Mouse (Mus musculus): Measurements from ENCODE around the gene Pdzk1ip1. TPM values are rescaled to one million over a fixed set of nuclear protein-coding genes. Genes with fewer than 3 reads are reported as not detected.

Gene Pdzk1ip1
- total and polyA plus RNA-seq, 3 experiments: 0.14 TPM; not detected in 2

GRCm38 (mm10) chr4:115052343-115053005 is 36.0 kb upstream of the Pdzk1ip1 start:
- peaks cover 8% of the 10 kb centered on the region for H3K79me2 ChIP-seq (ENCODE audit: control insufficient read depth, insufficient read depth, low read length, poor library complexity)
- no peak overlapping the region for H3K27ac ChIP-seq (ENCODE audit: control insufficient read depth, low read depth, low read length)
- TF ChIP-seq TAL1 (IDR thresholded peaks at IDR 0.05; ENCODE audit: low read length) (no peak), NRF1 (IDR thresholded peaks at IDR 0.05; ENCODE audit: insufficient read depth, low read depth, low read length, poor library complexity, severe bottlenecking) (no peak), POLR2A (IDR thresholded peaks at IDR 0.05; ENCODE audit: control insufficient read depth in 1 of 2, insufficient read depth in 1 of 2, low read depth in 1 of 2, low read length in 2 of 2, poor library complexity in 1 of 2) (no peak), MAX (IDR thresholded peaks at IDR 0.05; ENCODE audit: low read length) (no peak), GATA1 (IDR thresholded peaks at IDR 0.05; ENCODE audit: low read depth, low read length) (no peak), CHD2 (IDR thresholded peaks at IDR 0.05; ENCODE audit: low read length) (no peak), NELFE (IDR thresholded peaks at IDR 0.05; ENCODE audit: low read depth, low read length) (no peak), ZMIZ1 (IDR thresholded peaks at IDR 0.05; ENCODE audit: low read depth, low read length) (no peak), ZC3H11A (IDR thresholded peaks at IDR 0.05; ENCODE audit: low read depth, low read length) (no peak), HCFC1 (IDR thresholded peaks at IDR 0.05; ENCODE audit: low read depth, low read length) (no peak), MYB (IDR thresholded peaks at IDR 0.05; ENCODE audit: low read depth, low read length) (no peak), TCF12 (IDR thresholded peaks at IDR 0.05; ENCODE audit: low read depth, low read length) (no peak), POLR2AphosphoS2 (IDR thresholded peaks at IDR 0.05; ENCODE audit: low read length) (no peak), CTCF (IDR thresholded peaks at IDR 0.05 in 2 of 3, conservative IDR thresholded peaks at IDR 0.05 in 1 of 3; ENCODE audit: control insufficient read depth in 1 of 3, insufficient read depth in 1 of 3, low read depth in 2 of 3, low read length in 3 of 3, poor library complexity in 1 of 3, severe bottlenecking in 1 of 3) (no peak), BHLHE40 (IDR thresholded peaks at IDR 0.05; ENCODE audit: borderline replicate concordance, low read depth, low read length) (no peak)
- no peaks in the 10 kb centered on the region for H3K27me3 ChIP-seq (ENCODE audit: control insufficient read depth in 1 of 2, insufficient read depth in 2 of 2, low read length in 2 of 2)
- H3K4me1 ChIP-seq (ENCODE audit: control insufficient read depth in 1 of 2, insufficient read depth in 2 of 2, low read length in 2 of 2): peaks cover 16 to 31% of the 10 kb centered on the region in 2 experiments
- no peak for DNase-seq (ENCODE audit: low read depth, low spot score)
- H3K9ac ChIP-seq (ENCODE audit: control insufficient read depth, low read depth, low read length, poor library complexity, severe bottlenecking): no peak overlapping the region
- H3K4me3 ChIP-seq (ENCODE audit: control insufficient read depth in 1 of 2, insufficient read depth in 1 of 2, low read depth in 2 of 2, low read length in 2 of 2): no peak overlapping the region
- H3K9me3 ChIP-seq (replicated peaks; ENCODE audit: insufficient read depth, low read length): no peaks in the 10 kb centered on the region
- H3K36me3 ChIP-seq (ENCODE audit: control insufficient read depth in 1 of 2, insufficient read depth in 2 of 2, low read length in 2 of 2): peaks cover 0 to 24% of the 10 kb centered on the region in 2 experiments; a peak in 2 of 4 replicates

DNA sequence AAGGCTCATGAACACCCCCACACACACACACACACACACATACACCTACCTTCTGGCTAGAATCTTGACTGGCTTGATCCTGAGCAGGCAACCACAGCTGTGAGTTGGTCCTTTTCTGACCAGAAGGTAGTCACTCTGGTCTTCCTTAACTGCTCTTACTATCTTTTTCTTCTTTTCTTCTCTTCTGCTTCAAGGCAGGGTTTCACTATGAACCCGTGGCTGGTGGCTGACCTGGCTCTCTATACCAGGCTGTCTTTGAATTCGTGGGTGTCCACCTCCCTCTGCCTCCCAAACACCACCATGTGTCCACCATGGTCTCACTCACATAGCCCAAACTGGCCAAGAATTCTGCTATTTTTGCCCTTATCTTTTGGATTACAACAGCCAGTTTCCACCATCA is 33.5 kb upstream of the Pdzk1ip1 start:
- TF ChIP-seq NRF1 (IDR thresholded peaks at IDR 0.05; ENCODE audit: insufficient read depth, low read depth, low read length, poor library complexity, severe bottlenecking): no peak
- TF ChIP-seq CHD2 (IDR thresholded peaks at IDR 0.05; ENCODE audit: low read length): no peak
- TF ChIP-seq USF2 (IDR thresholded peaks at IDR 0.05; ENCODE audit: borderline replicate concordance in 1 of 2, insufficient read depth in 1 of 2, low read depth in 1 of 2, low read length in 2 of 2): no peak
- no peak for TF ChIP-seq EP300 (IDR thresholded peaks at IDR 0.05; ENCODE audit: low read depth in 1 of 2, low read length in 2 of 2)
- TF ChIP-seq MXI1 (IDR thresholded peaks at IDR 0.05; ENCODE audit: low read depth, low read length): 0 out of 2 replicates have a peak, but pooled peaks have one; percentile 21
- TF ChIP-seq RAD21 (IDR thresholded peaks at IDR 0.05; ENCODE audit: low read depth, low read length): no peak
- Histone ChIP-seq H3K27ac (ENCODE audit: control insufficient read depth, low read depth, low read length) (no peak overlapping the region), H3K27me3 (ENCODE audit: control insufficient read depth in 1 of 2, insufficient read depth in 2 of 2, low read length in 2 of 2) (no peaks in the 10 kb centered on the region), H3K4me1 (ENCODE audit: control insufficient read depth in 1 of 2, insufficient read depth in 2 of 2, low read length in 2 of 2) (peaks cover 10 to 15% of the 10 kb centered on the region in 2 experiments), H3K9ac (ENCODE audit: control insufficient read depth, low read depth, low read length, poor library complexity, severe bottlenecking) (no peak overlapping the region), H3K4me3 (ENCODE audit: control insufficient read depth in 1 of 2, insufficient read depth in 1 of 2, low read depth in 2 of 2, low read length in 2 of 2) (no peak overlapping the region), H3K9me3 (replicated peaks; ENCODE audit: insufficient read depth, low read length) (no peaks in the 10 kb centered on the region), H3K79me2 (ENCODE audit: control insufficient read depth, insufficient read depth, low read length, poor library complexity) (peaks cover 33% of the 10 kb centered on the region), H3K36me3 (ENCODE audit: control insufficient read depth in 1 of 2, insufficient read depth in 2 of 2, low read length in 2 of 2) (peaks cover 0 to 14% of the 10 kb centered on the region in 2 experiments; a peak in 2 of 4 replicates)
- DNase-seq (ENCODE audit: low read depth, low spot score): no peak
